ENCODE assay signal across 30 mouse cellular contexts in the genomic region with DNA sequence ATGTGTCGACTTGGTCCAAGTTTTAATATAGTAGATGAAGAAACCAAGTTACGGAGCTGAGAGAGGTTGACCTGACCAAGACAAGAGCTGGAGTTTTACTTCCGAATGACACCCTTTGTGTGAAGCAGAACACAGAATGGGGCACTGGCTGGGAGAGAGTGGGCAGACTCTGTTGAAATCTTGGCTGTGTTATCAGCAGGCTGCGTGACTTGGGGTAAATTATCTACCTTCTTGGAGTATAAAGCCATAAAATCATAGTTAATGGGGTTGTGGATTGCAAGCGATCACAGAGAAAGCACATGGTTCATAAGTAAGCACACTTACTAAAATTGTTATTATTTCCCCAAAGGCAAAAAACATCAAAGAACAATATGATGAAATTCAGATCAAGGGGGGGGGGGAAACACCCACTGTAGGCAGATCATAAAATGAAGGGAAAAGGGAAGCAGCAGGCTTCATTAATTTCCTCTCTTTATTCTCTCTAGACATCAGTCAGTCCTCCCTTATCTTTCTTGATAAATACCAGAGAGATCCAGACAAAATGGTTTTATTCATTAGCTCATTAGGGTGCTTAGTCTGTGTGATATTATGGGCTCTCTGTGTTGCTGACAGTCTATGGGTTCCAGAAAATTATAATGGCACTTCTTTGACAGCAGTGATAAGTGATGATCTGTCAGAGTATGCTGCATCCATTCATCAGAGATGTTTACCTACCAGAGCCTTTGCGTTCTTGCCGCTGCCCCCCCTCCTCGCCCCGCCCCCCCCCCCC. TPM values are rescaled to one million over a fixed set of nuclear protein-coding genes. Genes with fewer than 3 reads are reported as not detected.
A peak's percentile ranks its signal among the peaks of the same experiment; 100 is the strongest.
DNase-seq lines count a peak whose midpoint lies in the region; ATAC-seq and TF ChIP-seq lines count a peak whose summit lies in the region.
"Had no signal": no experiment of that assay in that cellular context is flagged by ENCODE, and none has a peak within 500 bp of the region (broad histone marks: within the 10 kb centered on the region; RNA-seq: fewer than 3 reads in every experiment).

No protein-coding gene starts in this region.

- 0 out of 2 replicates have a peak overlapping the region, but pooled peaks have one; percentile 27 for H3K27ac ChIP-seq in forebrain, embryonic 15.5 days (replicated peaks)
- H3K27ac ChIP-seq in forebrain, embryonic 11.5 days (ENCODE audit: low read depth, low read length): no peak overlapping the region
- H3K27ac ChIP-seq in midbrain, embryonic 13.5 days: no peak overlapping the region
- no peak overlapping the region for H3K27ac ChIP-seq in midbrain, postnatal 0 days (ENCODE audit: low read depth, low read length)
- H3K27ac ChIP-seq in forebrain, postnatal 0 days (ENCODE audit: low read depth, low read length): no peak overlapping the region
- H3K27ac ChIP-seq: embryonic facial prominence, embryonic 12.5 days; gastrocnemius, adult 2 months; heart, embryonic 15.5 days; kidney, embryonic 15.5 days; limb, embryonic 13.5 days; liver, embryonic 12.5 days had no signal

- H3K4me1 ChIP-seq in forebrain, embryonic 15.5 days: peaks cover 16% of the 10 kb centered on the region
- 0 out of 2 replicates have a peak, but pooled peaks cover 2% of the 10 kb centered on the region for H3K4me1 ChIP-seq in forebrain, embryonic 11.5 days (replicated peaks; ENCODE audit: control insufficient read depth, insufficient read depth, low read length)
- H3K4me1 ChIP-seq in midbrain, embryonic 13.5 days (replicated peaks): peaks cover 20% of the 10 kb centered on the region
- peaks cover 8% of the 10 kb centered on the region for H3K4me1 ChIP-seq in midbrain, postnatal 0 days (ENCODE audit: insufficient read depth, low read length)
- H3K4me1 ChIP-seq in forebrain, postnatal 0 days (ENCODE audit: insufficient read depth): no peaks in the 10 kb centered on the region

- H3K9ac ChIP-seq in forebrain, embryonic 15.5 days (replicated peaks): no peak overlapping the region
- H3K9ac ChIP-seq in forebrain, embryonic 11.5 days (ENCODE audit: low read length): no peak overlapping the region
- H3K9ac ChIP-seq in midbrain, embryonic 13.5 days (replicated peaks): no peak overlapping the region
- H3K9ac ChIP-seq in midbrain, postnatal 0 days (replicated peaks; ENCODE audit: low read length, poor library complexity, severe bottlenecking): no peak overlapping the region
- no peak overlapping the region for H3K9ac ChIP-seq in forebrain, postnatal 0 days
- H3K9ac ChIP-seq: embryonic facial prominence, embryonic 12.5 days; kidney, embryonic 15.5 days; limb, embryonic 13.5 days; liver, embryonic 12.5 days had no signal

- no peak for TF ChIP-seq CTCF in midbrain, postnatal 0 days (IDR thresholded peaks at IDR 0.05)
- TF ChIP-seq CTCF in forebrain, postnatal 0 days (IDR thresholded peaks at IDR 0.05; ENCODE audit: low read depth): no peak

- no peak overlapping the region for H3K4me2 ChIP-seq in forebrain, embryonic 15.5 days (replicated peaks)
- no peak overlapping the region for H3K4me2 ChIP-seq in forebrain, embryonic 11.5 days (ENCODE audit: low read depth, low read length, severe bottlenecking)
- no peak overlapping the region for H3K4me2 ChIP-seq in midbrain, embryonic 13.5 days (replicated peaks)
- H3K4me2 ChIP-seq in midbrain, postnatal 0 days (ENCODE audit: low read depth, low read length, poor library complexity, severe bottlenecking): no peak overlapping the region
- H3K4me2 ChIP-seq in forebrain, postnatal 0 days (ENCODE audit: low read depth): no peak overlapping the region

- no peaks in the 10 kb centered on the region for H3K36me3 ChIP-seq in forebrain, embryonic 15.5 days
- no peaks in the 10 kb centered on the region for H3K36me3 ChIP-seq in forebrain, embryonic 11.5 days (ENCODE audit: control insufficient read depth, insufficient read depth, low read length)
- no peaks in the 10 kb centered on the region for H3K36me3 ChIP-seq in midbrain, embryonic 13.5 days
- no peaks in the 10 kb centered on the region for H3K36me3 ChIP-seq in midbrain, postnatal 0 days (ENCODE audit: insufficient read depth, low read length)
- H3K36me3 ChIP-seq in forebrain, postnatal 0 days (ENCODE audit: insufficient read depth): no peaks in the 10 kb centered on the region
- H3K36me3 ChIP-seq: embryonic facial prominence, embryonic 12.5 days; heart, embryonic 15.5 days; kidney, embryonic 15.5 days; limb, embryonic 13.5 days; liver, embryonic 12.5 days had no signal

- intact Hi-C loops in left cerebral cortex, postnatal 14 days (cut with DNase I): no loop called here

- WGBS in forebrain, embryonic 15.5 days: 67% methylated on average over 6 of the region's 9 CpGs
- 50% methylated on average over 9 of the region's 9 CpGs for WGBS in forebrain, embryonic 11.5 days
- WGBS in midbrain, embryonic 13.5 days: 64% methylated on average over 7 of the region's 9 CpGs
- 50% methylated on average over 8 of the region's 9 CpGs for WGBS in midbrain, postnatal 0 days
- WGBS in forebrain, postnatal 0 days: 59% methylated on average over 7 of the region's 9 CpGs

- H3K9me3 ChIP-seq in forebrain, embryonic 15.5 days: no peaks in the 10 kb centered on the region
- no peaks in the 10 kb centered on the region; the same call in 1 of the 2 replicates for H3K9me3 ChIP-seq in forebrain, embryonic 11.5 days (ENCODE audit: control insufficient read depth, low read length)
- no peaks in the 10 kb centered on the region for H3K9me3 ChIP-seq in midbrain, embryonic 13.5 days
- no peaks in the 10 kb centered on the region for H3K9me3 ChIP-seq in midbrain, postnatal 0 days (ENCODE audit: low read length)
- no peaks in the 10 kb centered on the region for H3K9me3 ChIP-seq in forebrain, postnatal 0 days (ENCODE audit: low read length)
- H3K9me3 ChIP-seq: embryonic facial prominence, embryonic 12.5 days; heart, embryonic 15.5 days; kidney, embryonic 15.5 days; limb, embryonic 13.5 days; liver, embryonic 12.5 days had no signal

- 0 out of 2 replicates have a peak, but pooled peaks have one; percentile 53 for ATAC-seq in forebrain, embryonic 15.5 days (replicated peaks)
- no peak for ATAC-seq in forebrain, embryonic 11.5 days (replicated peaks; ENCODE audit: low FRiP score)
- 0 out of 2 replicates have a peak, but pooled peaks have one; percentile 19 for ATAC-seq in midbrain, embryonic 13.5 days
- no peak for ATAC-seq in midbrain, postnatal 0 days (ENCODE audit: low FRiP score)
- peak; percentile 59; the same call in 1 of the 2 replicates for ATAC-seq in forebrain, postnatal 0 days
- ATAC-seq: CD4-positive, CD25-positive, alpha-beta regulatory T cell, adult 4 months; inflammation-experienced regulatory T-cells, adult 6 months; liver, embryonic 12.5 days; Patski had no signal

- peaks cover 8% of the 10 kb centered on the region; the same call in 1 of the 2 replicates for H3K27me3 ChIP-seq in forebrain, embryonic 15.5 days
- H3K27me3 ChIP-seq in forebrain, embryonic 11.5 days (ENCODE audit: control insufficient read depth, insufficient read depth, low read length): peaks cover 4% of the 10 kb centered on the region; the same call in 1 of the 2 replicates
- peaks cover 5% of the 10 kb centered on the region for H3K27me3 ChIP-seq in midbrain, embryonic 13.5 days
- 0 out of 2 replicates have a peak, but pooled peaks cover 2% of the 10 kb centered on the region for H3K27me3 ChIP-seq in midbrain, postnatal 0 days (ENCODE audit: insufficient read depth, low read length)
- peaks cover 5% of the 10 kb centered on the region; the same call in 1 of the 2 replicates for H3K27me3 ChIP-seq in forebrain, postnatal 0 days (ENCODE audit: insufficient read depth, low read length)

- no peak for DNase-seq in forebrain, embryonic 11.5 days (ENCODE audit: low spot score)
- no peak for DNase-seq in midbrain, postnatal 0 days (ENCODE audit: low spot score)
- DNase-seq in forebrain, postnatal 0 days: no peak
- no peak for DNase-seq in left cerebral cortex, postnatal 14 days (ENCODE audit: low spot score in 2 of 2)
- DNase-seq in embryo, embryonic 10.5 days (ENCODE audit: low spot score): no peak
- DNase-seq: adrenal gland, postnatal 36 days; cerebellum, adult 11 months; gastrocnemius, adult 2 months; heart, postnatal 4 days; lung, adult 18-20 months; lung, postnatal 10 days; thymus, adult 18-20 months had no signal

- no peak overlapping the region for H3K4me3 ChIP-seq in forebrain, embryonic 15.5 days
- no peak overlapping the region for H3K4me3 ChIP-seq in forebrain, embryonic 11.5 days (ENCODE audit: low read depth, low read length)
- no peak overlapping the region for H3K4me3 ChIP-seq in midbrain, embryonic 13.5 days (replicated peaks)
- H3K4me3 ChIP-seq in midbrain, postnatal 0 days (ENCODE audit: low read depth, low read length): no peak overlapping the region
- no peak overlapping the region for H3K4me3 ChIP-seq in forebrain, postnatal 0 days (ENCODE audit: low read depth, low read length)

RNA-seq across cellular contexts. Expression of gene Tmcc3, which starts 1.1 kb away (rescaled TPM):
- 6.2 and 7.5 TPM in 2 replicates for polyA plus RNA-seq in forebrain, embryonic 15.5 days (2015; fragmentation: Nextera tagmentation; extraction: Ambion mirVana)
- polyA plus RNA-seq in forebrain, embryonic 11.5 days (2014; fragmentation: Nextera tagmentation; extraction: Ambion mirVana): 2.8 and 4.1 TPM in 2 replicates
- polyA plus RNA-seq in midbrain, embryonic 13.5 days (2015; fragmentation: Nextera tagmentation; extraction: Ambion mirVana): 6.1 and 6.6 TPM in 2 replicates
- total RNA-seq in midbrain, postnatal 0 days (2014; rRNA removed): 9.9 and 12.8 TPM in 2 replicates
- 14.7 and 15.2 TPM in 2 replicates for polyA plus RNA-seq in midbrain, postnatal 0 days (2015; fragmentation: Nextera tagmentation; extraction: Ambion mirVana)
- total RNA-seq in forebrain, postnatal 0 days (2014; rRNA removed): 5.5 and 7.5 TPM in 2 replicates
- 5.2 and 10.2 TPM in 2 replicates for polyA plus RNA-seq in forebrain, postnatal 0 days (2015; fragmentation: Nextera tagmentation; extraction: Ambion mirVana)
- total RNA-seq in left cerebral cortex, postnatal 14 days (2021): 10 to 100 TPM; 18.5 to 22.5 TPM

RNA-seq across cellular contexts. Expression of gene Gm4792, which starts 12.2 kb away (rescaled TPM):
- 0.23 TPM in 1 of 2 replicates, not detected in the other for polyA plus RNA-seq in forebrain, embryonic 15.5 days (2015; fragmentation: Nextera tagmentation; extraction: Ambion mirVana)
- not detected in 2 replicates for polyA plus RNA-seq in forebrain, embryonic 11.5 days (2014; fragmentation: Nextera tagmentation; extraction: Ambion mirVana)
- 0.43 and 0.90 TPM in 2 replicates for polyA plus RNA-seq in midbrain, embryonic 13.5 days (2015; fragmentation: Nextera tagmentation; extraction: Ambion mirVana)
- not detected in 2 replicates for total RNA-seq in midbrain, postnatal 0 days (2014; rRNA removed)
- 0.42 and 0.45 TPM in 2 replicates for polyA plus RNA-seq in midbrain, postnatal 0 days (2015; fragmentation: Nextera tagmentation; extraction: Ambion mirVana)
- not detected in 2 replicates for total RNA-seq in forebrain, postnatal 0 days (2014; rRNA removed)
- 0.48 and 0.64 TPM in 2 replicates for polyA plus RNA-seq in forebrain, postnatal 0 days (2015; fragmentation: Nextera tagmentation; extraction: Ambion mirVana)
- total RNA-seq in left cerebral cortex, postnatal 14 days (2021): not detected
- total RNA-seq: adrenal gland, adult 18-20 months; adrenal gland, postnatal 36 days; ES-E14; gastrocnemius, adult 2 months; gastrocnemius, postnatal 4 days; heart, postnatal 4 days; layer of hippocampus, adult 8-10 months; left cerebral cortex, postnatal 25 days; megakaryocyte progenitor cell, adult 5-6 weeks had no signal
- polyA plus RNA-seq: CD4-positive, CD25-positive, alpha-beta regulatory T cell, adult 4 months; embryonic facial prominence, embryonic 12.5 days; heart, embryonic 15.5 days; inflammation-experienced regulatory T-cells, adult 6 months; kidney, embryonic 15.5 days; limb, embryonic 13.5 days; liver, embryonic 12.5 days; Patski; small intestine, adult 2 months; stomach, embryonic 16.5 days had no signal

Comparison
In these comparisons a context has a peak if more than half of its experiments do, and no peak if none do; other contexts are left out.
1. ATAC-seq: peak in forebrain, embryonic 15.5 days (single experiment), midbrain, embryonic 13.5 days (single experiment) and forebrain, postnatal 0 days (single experiment); none in forebrain, embryonic 11.5 days (single experiment) and midbrain, postnatal 0 days (single experiment).